Mouse (Mus musculus): ENCODE measurements around the gene H2-K1. TPM values are rescaled to one million over a fixed set of nuclear protein-coding genes. Genes with fewer than 3 reads are reported as not detected.

H2-K1 gene
- polyA plus RNA-seq, 2 experiments, result 25.5 to 27.0 TPM

- WGBS, result 95% methylated on average over 20 of the region's 20 CpGs
- DNase-seq (ENCODE audit: low spot score), result no peak
- H3K4me1 ChIP-seq (ENCODE audit: control insufficient read depth, insufficient read depth, low read length), result peaks cover 27% of the 10 kb centered on the region
- no peak overlapping the region for H3K4me3 ChIP-seq (replicated peaks; ENCODE audit: low read length)
- no peaks in the 10 kb centered on the region for H3K9me3 ChIP-seq (ENCODE audit: control insufficient read depth, low read length)
- H3K27ac ChIP-seq (replicated peaks; ENCODE audit: low read depth, low read length), result no peak overlapping the region
- H3K9ac ChIP-seq (ENCODE audit: low read depth, low read length, severe bottlenecking), result no peak overlapping the region
- TF ChIP-seq POLR2A (IDR thresholded peaks at IDR 0.05; ENCODE audit: borderline replicate concordance, extremely low read depth, insufficient read depth, insufficient read length), result no peak
- H3K27me3 ChIP-seq (ENCODE audit: control insufficient read depth, insufficient read depth, low read length), result no peaks in the 10 kb centered on the region
- H3K36me3 ChIP-seq (ENCODE audit: control insufficient read depth, insufficient read depth, low read length), result peaks cover 22% of the 10 kb centered on the region; the same call in 1 of the 2 replicates
- ATAC-seq (ENCODE audit: low FRiP score, low read depth), result no peak
- H3K4me2 ChIP-seq (replicated peaks; ENCODE audit: low read depth, low read length, severe bottlenecking), result no peak overlapping the region
Observed at GRCm38 (mm10) chr17:34022987-34023386, 22.8 kb upstream of the H2-K1 start.

DNA sequence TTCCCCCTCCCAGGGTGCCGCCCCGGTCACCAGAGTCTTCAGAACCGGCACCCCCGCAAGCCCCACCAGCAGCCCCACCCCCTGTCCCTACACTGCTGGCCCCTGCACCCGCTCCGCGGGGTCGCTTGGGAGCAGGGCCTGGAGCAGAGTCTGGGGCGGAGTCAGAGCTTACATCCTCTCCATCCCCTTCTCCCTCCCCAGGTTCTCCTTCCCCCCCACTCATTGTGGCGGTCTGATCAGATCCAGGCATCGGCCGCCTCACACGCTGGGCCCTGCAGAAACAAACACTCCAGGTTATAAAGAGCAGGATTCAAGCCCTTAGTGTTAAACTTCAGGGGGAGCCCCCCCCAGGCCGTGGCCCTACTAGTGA is 22.3 kb upstream of the H2-K1 start:
- Histone ChIP-seq H3K9me3 (ENCODE audit: control insufficient read depth, low read length) (no peaks in the 10 kb centered on the region), H3K27ac (replicated peaks; ENCODE audit: low read depth, low read length) (no peak overlapping the region), H3K4me1 (ENCODE audit: control insufficient read depth, insufficient read depth, low read length) (peaks cover 27% of the 10 kb centered on the region), H3K27me3 (ENCODE audit: control insufficient read depth, insufficient read depth, low read length) (no peaks in the 10 kb centered on the region), H3K36me3 (ENCODE audit: control insufficient read depth, insufficient read depth, low read length) (peaks cover 22% of the 10 kb centered on the region; the same call in 1 of the 2 replicates), H3K4me3 (replicated peaks; ENCODE audit: low read length) (no peak overlapping the region), H3K4me2 (replicated peaks; ENCODE audit: low read depth, low read length, severe bottlenecking) (no peak overlapping the region), H3K9ac (ENCODE audit: low read depth, low read length, severe bottlenecking) (no peak overlapping the region)
- TF ChIP-seq POLR2A (IDR thresholded peaks at IDR 0.05; ENCODE audit: borderline replicate concordance, extremely low read depth, insufficient read depth, insufficient read length), result no peak
- DNase-seq (ENCODE audit: low spot score) (no peak), ATAC-seq (ENCODE audit: low FRiP score, low read depth) (no peak)
- WGBS, result 86% methylated on average over 10 of the region's 14 CpGs

- Histone ChIP-seq H3K27ac (replicated peaks; ENCODE audit: low read depth, low read length) (no peak overlapping the region), H3K4me3 (replicated peaks; ENCODE audit: low read length) (no peak overlapping the region), H3K9ac (ENCODE audit: low read depth, low read length, severe bottlenecking) (no peak overlapping the region), H3K4me2 (replicated peaks; ENCODE audit: low read depth, low read length, severe bottlenecking) (no peak overlapping the region), H3K27me3 (ENCODE audit: control insufficient read depth, insufficient read depth, low read length) (no peaks in the 10 kb centered on the region), H3K4me1 (ENCODE audit: control insufficient read depth, insufficient read depth, low read length) (peaks cover 20% of the 10 kb centered on the region), H3K9me3 (ENCODE audit: control insufficient read depth, low read length) (no peaks in the 10 kb centered on the region), H3K36me3 (ENCODE audit: control insufficient read depth, insufficient read depth, low read length) (peaks cover 22% of the 10 kb centered on the region; the same call in 1 of the 2 replicates)
- no peak for DNase-seq (ENCODE audit: low spot score)
- ATAC-seq (ENCODE audit: low FRiP score, low read depth), result no peak
- no peak for TF ChIP-seq POLR2A (IDR thresholded peaks at IDR 0.05; ENCODE audit: borderline replicate concordance, extremely low read depth, insufficient read depth, insufficient read length)
- 94% methylated on average over 21 of the region's 23 CpGs for WGBS
Observed at GRCm38 (mm10) chr17:34021539-34022413, 21.6 kb upstream of the H2-K1 start.

GRCm38 (mm10) chr17:34013436-34013835 is 13.3 kb upstream of the H2-K1 start:
- ATAC-seq (ENCODE audit: low FRiP score, low read depth) (no peak), DNase-seq (ENCODE audit: low spot score) (no peak)
- no peak overlapping the region for H3K27ac ChIP-seq (replicated peaks; ENCODE audit: low read depth, low read length)
- TF ChIP-seq POLR2A (IDR thresholded peaks at IDR 0.05; ENCODE audit: borderline replicate concordance, extremely low read depth, insufficient read depth, insufficient read length), result no peak
- H3K9me3 ChIP-seq (ENCODE audit: control insufficient read depth, low read length), result no peaks in the 10 kb centered on the region
- 94% methylated on average over 8 of the region's 8 CpGs for WGBS
- no peaks in the 10 kb centered on the region for H3K27me3 ChIP-seq (ENCODE audit: control insufficient read depth, insufficient read depth, low read length)
- H3K4me2 ChIP-seq (replicated peaks; ENCODE audit: low read depth, low read length, severe bottlenecking), result no peak overlapping the region
- no peak overlapping the region for H3K4me3 ChIP-seq (replicated peaks; ENCODE audit: low read length)
- H3K4me1 ChIP-seq (ENCODE audit: control insufficient read depth, insufficient read depth, low read length), result no peaks in the 10 kb centered on the region
- no peaks in the 10 kb centered on the region for H3K36me3 ChIP-seq (ENCODE audit: control insufficient read depth, insufficient read depth, low read length)
- H3K9ac ChIP-seq (ENCODE audit: low read depth, low read length, severe bottlenecking), result no peak overlapping the region

- DNase-seq (ENCODE audit: low spot score) (no peak), ATAC-seq (ENCODE audit: low FRiP score, low read depth) (no peak)
- Histone ChIP-seq H3K27ac (replicated peaks; ENCODE audit: low read depth, low read length) (no peak overlapping the region), H3K4me2 (replicated peaks; ENCODE audit: low read depth, low read length, severe bottlenecking) (no peak overlapping the region), H3K9me3 (ENCODE audit: control insufficient read depth, low read length) (no peaks in the 10 kb centered on the region), H3K27me3 (ENCODE audit: control insufficient read depth, insufficient read depth, low read length) (no peaks in the 10 kb centered on the region), H3K4me3 (replicated peaks; ENCODE audit: low read length) (no peak overlapping the region), H3K9ac (ENCODE audit: low read depth, low read length, severe bottlenecking) (no peak overlapping the region), H3K4me1 (ENCODE audit: control insufficient read depth, insufficient read depth, low read length) (no peaks in the 10 kb centered on the region), H3K36me3 (ENCODE audit: control insufficient read depth, insufficient read depth, low read length) (no peaks in the 10 kb centered on the region)
- WGBS, result 89% methylated on average over 3 of the region's 5 CpGs
- TF ChIP-seq POLR2A (IDR thresholded peaks at IDR 0.05; ENCODE audit: borderline replicate concordance, extremely low read depth, insufficient read depth, insufficient read length), result no peak
Observed at GRCm38 (mm10) chr17:34010156-34010555, 10.0 kb upstream of the H2-K1 start.

All from limb, embryonic 14.5 days (tissue).